Mouse (Mus musculus): ENCODE measurements around the gene Pfkl.

DNA sequence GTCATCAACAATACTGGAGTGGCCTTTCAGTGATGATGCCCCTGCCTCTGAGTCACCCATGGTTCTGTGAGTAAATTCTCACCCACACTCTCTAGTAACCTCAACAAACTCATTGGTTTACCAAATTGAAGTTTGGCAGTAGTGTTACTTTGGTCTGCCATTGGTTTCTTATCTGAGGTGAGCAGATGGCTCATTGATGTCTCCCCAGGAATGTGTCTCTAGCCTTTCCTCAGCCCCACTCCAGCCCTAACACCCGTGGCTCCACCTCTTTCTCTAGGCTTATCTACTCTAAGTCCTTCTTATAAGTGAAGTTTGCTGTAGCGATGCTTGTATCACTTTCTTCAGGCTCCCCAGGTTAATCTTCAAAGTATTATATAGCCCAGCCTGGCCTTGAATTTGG lies 70.2 kb downstream of the Pfkl start:
- TF ChIP-seq CTCF (IDR thresholded peaks at IDR 0.05; ENCODE audit: insufficient read depth, low read depth, low read length): no peak
- no peak for TF ChIP-seq POLR2A (IDR thresholded peaks at IDR 0.05; ENCODE audit: insufficient read depth, low read depth, low read length)

Data from olfactory bulb, adult 2 months (tissue).